Mouse (Mus musculus): Measurements from ENCODE around the gene Nfyc.

The Nfyc gene

GRCm38 (mm10) chr4:120831472-120831871 lies at the start of gene Nfyc:
TSS of gene Nfyc (minus strand) at chr4:120831572.
- no peak for DNase-seq

GRCm38 (mm10) chr4:120880731-120881432 lies 49.5 kb upstream of the Nfyc start:
- DNase-seq: no peak

GRCm38 (mm10) chr4:120879386-120879785 lies 48.0 kb upstream of the Nfyc start:
- no peak for DNase-seq

- no peak for DNase-seq
These were observed 47.4 kb upstream of the Nfyc start for GRCm38 (mm10) chr4:120878728-120879127.

- no peak for DNase-seq
These were observed 44.6 kb upstream of the Nfyc start for GRCm38 (mm10) chr4:120875961-120876360.

- DNase-seq: no peak
These were observed 38.9 kb upstream of the Nfyc start for GRCm38 (mm10) chr4:120870262-120870748.

GRCm38 (mm10) chr4:120868988-120869387 lies 37.6 kb upstream of the Nfyc start:
- no peak for DNase-seq

- no peak for DNase-seq
These were observed 36.9 kb upstream of the Nfyc start for GRCm38 (mm10) chr4:120868246-120868645.

GRCm38 (mm10) chr4:120866211-120866610 lies 34.8 kb upstream of the Nfyc start:
- DNase-seq: peak; percentile 28

GRCm38 (mm10) chr4:120859865-120860264 lies 28.5 kb upstream of the Nfyc start:
- no peak for DNase-seq

- no peak for DNase-seq
These were observed 25.0 kb upstream of the Nfyc start for GRCm38 (mm10) chr4:120856376-120856775.

- no peak for DNase-seq
These were observed 24.1 kb upstream of the Nfyc start for GRCm38 (mm10) chr4:120855360-120856060.

GRCm38 (mm10) chr4:120854588-120855319 lies 23.4 kb upstream of the Nfyc start, which contains the start of gene Rims3:
TSS of gene Rims3 (plus strand) at chr4:120854816.
- DNase-seq: peak; percentile 73

- peak; percentile 87 for DNase-seq
These were observed 19.6 kb upstream of the Nfyc start for GRCm38 (mm10) chr4:120850946-120851345.

GRCm38 (mm10) chr4:120849451-120849850 lies 18.1 kb upstream of the Nfyc start:
- no peak for DNase-seq

GRCm38 (mm10) chr4:120848909-120849308 lies 17.5 kb upstream of the Nfyc start:
- no peak for DNase-seq

GRCm38 (mm10) chr4:120845098-120845497 lies 13.7 kb upstream of the Nfyc start:
- no peak for DNase-seq

GRCm38 (mm10) chr4:120844423-120845082 lies 13.2 kb upstream of the Nfyc start:
- no peak for DNase-seq

GRCm38 (mm10) chr4:120841342-120841741 lies 10.0 kb upstream of the Nfyc start:
- DNase-seq: no peak

GRCm38 (mm10) chr4:120830767-120831166 lies 605 bp downstream of the Nfyc start:
- DNase-seq: no peak

- DNase-seq: no peak
These were observed 5.0 kb downstream of the Nfyc start for GRCm38 (mm10) chr4:120826418-120826817.

GRCm38 (mm10) chr4:120825577-120826326 lies 5.6 kb downstream of the Nfyc start:
- DNase-seq: peak; percentile 99

All from thymus, postnatal 4 days (tissue).